Mouse (Mus musculus) A20 (cell line): Measurements from ENCODE around the gene Anp32e.
"Not testable (repeated sequence)": the region's sequence is repeated elsewhere in the genome, so short reads cannot be mapped to it uniquely, and the experiment has no call there.

Experiments
- DNase-seq: peaks from one replicate; pipeline ENCODE4 v3.0.0-alpha.2; 2011; ENCODE audit warnings: low read depth, low spot score

The Anp32e gene

DNA sequence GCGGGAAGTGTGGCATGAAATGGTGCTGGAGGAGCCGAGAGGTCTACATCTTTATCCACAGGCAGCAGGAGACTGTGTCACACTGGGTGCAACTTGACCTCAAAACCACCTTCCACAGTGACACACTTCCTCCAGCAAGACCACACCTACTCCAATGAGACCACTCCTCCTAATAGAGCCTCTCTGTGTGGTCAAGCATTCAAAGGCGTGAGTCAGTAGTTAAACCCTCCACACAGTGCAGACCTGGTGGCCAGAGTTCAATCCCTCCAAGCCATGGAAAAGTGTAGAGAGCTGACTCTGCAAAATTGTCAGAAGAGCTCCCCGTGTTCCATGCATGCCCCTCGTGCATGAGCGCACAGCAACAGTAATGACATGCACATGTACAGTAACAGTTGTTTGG, 13.7 kb downstream of the Anp32e start:
- no peak for DNase-seq

GRCm38 (mm10) chr3:95943226-95943625, 14.2 kb downstream of the Anp32e start:
- DNase-seq = no peak

DNA sequence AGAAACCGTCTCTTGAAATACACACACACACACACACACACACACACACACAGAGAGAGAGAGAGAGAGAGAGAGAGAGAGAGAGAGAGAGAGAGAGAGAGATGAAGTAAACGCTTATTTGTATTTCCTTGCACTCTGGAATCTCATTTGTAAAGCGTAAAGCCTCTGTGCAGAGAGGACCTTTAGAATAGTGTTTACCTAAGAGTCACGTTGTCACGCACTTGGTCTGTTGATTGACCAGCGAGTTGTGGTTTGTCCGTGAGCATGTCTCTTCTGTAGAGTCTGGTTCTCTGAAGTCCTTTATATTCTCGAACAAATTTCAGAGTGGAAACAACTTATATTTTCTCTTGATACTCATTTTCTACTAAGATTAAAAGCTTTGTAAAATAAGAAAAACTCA, 15.7 kb downstream of the Anp32e start:
- DNase-seq = no peak

- DNase-seq = no peak
These were observed 16.7 kb downstream of the Anp32e start for GRCm38 (mm10) chr3:95945731-95946240.

DNA sequence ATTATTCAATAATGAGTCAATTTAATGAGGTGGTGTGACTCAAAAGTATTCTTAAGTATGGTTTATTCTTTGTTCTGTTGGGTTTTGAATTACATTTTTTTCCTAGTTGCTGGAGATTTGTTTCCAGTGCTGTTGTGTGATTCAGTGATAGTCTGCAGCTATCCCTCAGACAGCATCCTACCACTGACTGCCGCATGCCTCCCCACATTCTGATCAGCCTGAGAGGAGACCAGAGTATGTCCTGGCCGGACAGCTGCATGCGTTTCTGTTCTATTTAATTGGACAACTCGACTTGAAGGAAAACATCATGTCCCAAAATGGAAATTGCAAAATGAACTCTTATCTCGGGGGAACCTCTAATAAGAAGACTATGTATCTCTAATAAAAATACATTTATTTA, 19.3 kb downstream of the Anp32e start:
- DNase-seq = no peak

GRCm38 (mm10) chr3:95950763-95951551, 21.9 kb downstream of the Anp32e start:
- peak; percentile 98 for DNase-seq

GRCm38 (mm10) chr3:95951566-95951965, 22.5 kb downstream of the Anp32e start:
- DNase-seq = peak; percentile 41

GRCm38 (mm10) chr3:95953023-95953422, 24.0 kb downstream of the Anp32e start:
- no peak for DNase-seq

GRCm38 (mm10) chr3:95953522-95953921, 24.5 kb downstream of the Anp32e start:
- DNase-seq = no peak

DNA sequence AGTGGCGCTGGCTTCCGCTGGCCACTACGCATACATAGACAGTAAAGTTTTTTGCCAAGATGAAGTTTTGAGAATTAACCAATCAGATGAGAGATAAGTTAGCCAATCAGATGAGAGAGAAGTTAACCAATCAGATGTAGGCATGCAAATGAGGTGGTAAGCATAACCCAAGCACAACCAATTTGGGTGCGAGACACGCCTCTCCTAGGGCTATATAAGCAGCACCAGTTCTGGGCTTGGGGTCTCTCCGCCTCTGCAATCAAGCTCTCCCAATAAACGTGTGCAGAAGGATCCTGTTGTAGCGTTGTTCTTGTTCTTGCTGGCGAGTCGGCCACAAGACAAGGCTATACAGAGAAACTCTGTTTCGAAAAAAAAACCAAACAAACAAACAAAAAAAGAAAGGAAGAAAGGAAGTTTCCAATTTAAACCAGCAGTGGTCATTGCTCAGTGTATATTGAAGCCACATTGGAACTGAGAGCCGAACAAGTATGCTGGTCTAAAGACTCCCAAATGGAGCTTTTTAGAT, 25.7 kb downstream of the Anp32e start:
- DNase-seq = not testable (repeated sequence)

GRCm38 (mm10) chr3:95955318-95955717, 26.3 kb downstream of the Anp32e start:
- DNase-seq = no peak

- DNase-seq = no peak
These were observed 28.5 kb downstream of the Anp32e start for GRCm38 (mm10) chr3:95957359-95958148.

GRCm38 (mm10) chr3:95959082-95959481, 30.0 kb downstream of the Anp32e start:
- peak; percentile 72 for DNase-seq

GRCm38 (mm10) chr3:95959807-95960206, 30.8 kb downstream of the Anp32e start:
- DNase-seq = no peak

DNA sequence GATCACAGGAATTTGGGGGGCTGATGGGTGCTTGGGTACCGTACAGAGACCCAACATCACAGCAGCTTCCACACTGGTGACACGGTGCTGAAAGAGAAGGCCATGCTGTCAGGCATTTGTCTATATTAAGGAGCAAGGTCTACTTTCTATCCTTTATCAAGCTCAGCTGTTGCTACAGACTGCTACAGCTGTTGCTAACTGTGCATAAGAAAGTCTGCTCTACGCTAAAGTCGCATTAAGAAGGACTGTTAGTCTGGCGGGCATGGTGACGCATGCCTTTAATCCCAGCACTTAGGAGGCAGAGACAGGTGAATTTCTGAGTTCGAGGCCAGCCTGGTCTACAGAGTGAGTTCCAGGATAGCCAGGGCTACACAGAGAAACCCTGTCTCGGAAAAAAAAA, 33.1 kb downstream of the Anp32e start:
- not testable (repeated sequence) for DNase-seq

DNA sequence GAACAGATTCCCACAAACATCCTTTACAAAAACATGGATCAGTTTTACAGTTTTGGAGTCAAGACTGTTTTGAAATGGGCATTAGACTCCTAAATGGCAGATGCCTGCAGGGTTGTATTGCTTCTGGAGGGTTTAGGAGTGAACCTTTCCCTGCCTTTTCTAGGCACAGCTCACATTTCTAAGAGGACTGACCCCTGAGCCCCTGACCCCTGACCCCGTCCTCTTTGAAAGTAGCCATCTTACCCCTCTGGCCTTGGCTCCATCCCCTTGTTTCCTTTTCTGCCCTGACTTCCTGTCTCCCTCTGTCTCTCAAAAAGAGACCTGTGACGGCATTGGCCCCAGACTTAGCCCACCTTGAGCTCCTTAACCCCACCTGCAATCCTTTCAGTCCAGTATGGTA, 34.2 kb downstream of the Anp32e start:
- DNase-seq = no peak

DNA sequence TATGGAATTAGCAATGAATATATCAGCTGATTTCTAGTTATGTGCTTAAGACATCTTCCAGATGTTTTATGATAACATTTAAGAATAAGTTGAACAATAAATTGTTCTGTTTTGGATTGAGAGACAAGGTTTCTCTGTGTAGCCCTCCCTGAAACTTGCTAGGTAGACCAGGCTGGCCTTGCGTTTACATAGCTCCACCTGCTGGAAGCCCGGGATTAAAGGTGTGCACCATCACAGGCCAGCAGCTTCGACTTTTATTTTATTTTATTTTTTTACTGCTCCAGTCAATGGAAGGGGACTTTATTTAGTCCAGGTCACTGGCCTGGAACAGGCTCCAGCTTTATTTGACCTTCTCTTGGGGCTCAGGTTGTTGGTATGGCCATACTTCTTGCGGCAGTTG, 34.6 kb downstream of the Anp32e start:
- peak; percentile 70 for DNase-seq

DNA sequence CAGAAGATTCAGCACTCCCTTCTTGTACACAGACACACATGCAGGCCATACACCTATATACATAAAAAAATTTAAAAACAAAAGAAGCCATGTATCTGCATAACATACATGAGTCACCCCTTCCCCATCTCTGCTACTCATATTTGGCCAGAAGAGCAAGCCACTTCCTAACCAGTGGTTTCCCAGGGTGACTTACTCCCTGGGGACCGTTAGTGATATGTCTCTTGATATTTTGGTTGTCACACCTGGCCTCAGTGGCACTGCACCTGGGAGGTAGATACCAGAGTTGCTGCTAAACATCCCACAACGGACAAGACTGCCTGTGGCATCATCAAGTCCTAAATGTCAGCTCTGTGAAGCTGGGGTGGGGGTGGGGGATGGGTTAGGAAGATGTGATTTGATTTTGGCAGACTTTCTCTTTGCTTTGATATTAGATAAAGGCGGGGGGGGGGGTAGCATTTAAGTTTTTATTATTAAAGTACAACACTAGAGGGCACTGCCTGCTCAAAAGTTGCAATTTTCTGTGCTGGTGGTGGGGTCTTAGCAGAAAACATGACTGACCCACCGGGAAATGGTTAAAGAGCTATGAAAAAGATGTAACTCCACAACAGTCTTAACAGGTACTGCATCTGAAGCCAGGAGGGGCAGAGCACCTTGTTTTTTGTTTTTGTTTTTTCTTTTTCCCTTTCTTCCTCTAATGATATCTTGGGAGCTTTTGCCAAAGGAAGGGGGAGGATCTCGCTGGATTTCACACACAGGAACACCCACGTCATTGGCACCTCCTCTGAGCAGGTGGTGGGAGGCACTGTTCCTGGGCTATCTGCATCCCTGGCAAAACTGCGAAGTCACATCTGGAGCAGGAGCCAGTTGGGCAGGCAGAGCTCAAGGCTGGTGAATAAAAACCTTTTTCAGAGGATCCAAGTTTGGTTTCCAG, 36.7 kb downstream of the Anp32e start:
- peak; percentile 94 for DNase-seq

GRCm38 (mm10) chr3:95969277-95969676, 40.2 kb downstream of the Anp32e start:
- DNase-seq = peak; percentile 69

GRCm38 (mm10) chr3:95970661-95971060, 41.6 kb downstream of the Anp32e start:
- not testable (repeated sequence) for DNase-seq

GRCm38 (mm10) chr3:95972251-95972872, 43.3 kb downstream of the Anp32e start:
- DNase-seq = peak; percentile 86
